Mouse (Mus musculus) layer of hippocampus, postnatal 36 days (tissue): ENCODE results near the gene Sh3pxd2b. TPM values are rescaled to one million over a fixed set of nuclear protein-coding genes. Genes with fewer than 3 reads are reported as not detected.

ENCODE experiments used
- DNase-seq, 2 experiments: peaks; one replicate each; pipeline ENCODE4 v3.0.0; 2022
- total RNA-seq, 2 experiments: library from RNA; stranded (reverse); gene quantifications; 2 replicates each; pipeline ENCODE4 v1.2.3; 2021

Sh3pxd2b gene
- 10 to 100 TPM; 10.5 to 12.6 TPM for total RNA-seq

DNA sequence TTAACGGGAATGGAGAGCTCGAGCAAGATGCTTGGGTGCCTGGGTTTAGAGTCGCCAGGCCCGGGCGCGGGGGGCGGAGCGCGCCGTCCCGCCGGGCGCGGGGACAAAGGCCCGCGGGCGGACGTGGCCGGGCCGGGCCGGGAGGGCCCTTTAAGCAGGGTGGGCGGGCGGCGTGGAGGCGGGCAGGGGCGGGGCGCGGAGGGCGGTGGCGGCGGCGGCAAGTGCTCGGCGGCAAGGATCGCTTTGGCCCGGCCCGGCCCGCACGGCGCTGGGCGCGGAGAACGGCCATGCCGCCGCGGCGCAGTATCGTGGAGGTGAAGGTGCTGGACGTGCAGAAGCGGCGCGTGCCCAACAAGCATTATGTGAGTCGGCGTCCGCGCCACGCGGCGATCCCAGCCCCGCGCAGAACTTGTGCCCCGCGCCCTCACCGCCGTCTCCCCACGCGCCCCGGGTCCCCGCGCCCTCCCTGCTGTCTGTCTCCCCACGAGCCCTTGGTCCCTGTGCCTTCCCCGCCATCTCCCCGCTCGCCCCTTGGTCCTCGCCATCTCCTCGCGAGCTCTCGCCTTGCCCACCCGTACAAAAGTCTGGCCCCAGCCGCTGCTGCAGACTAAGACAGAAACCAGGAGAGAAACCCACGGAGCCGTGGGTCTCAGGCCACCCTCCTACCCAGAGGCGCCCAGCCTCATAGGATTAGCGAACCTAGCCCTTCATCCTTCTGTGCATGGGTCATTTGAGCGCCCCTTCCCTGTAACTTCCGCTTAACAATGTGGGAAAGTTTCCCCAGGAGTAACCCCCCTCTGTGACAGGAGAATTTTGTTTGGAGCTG, at the start of gene Sh3pxd2b:
Gene Sh3pxd2b (plus strand): TSS at position 214 of the 826 bp plus-strand sequence.
- DNase-seq, result no peak

DNA sequence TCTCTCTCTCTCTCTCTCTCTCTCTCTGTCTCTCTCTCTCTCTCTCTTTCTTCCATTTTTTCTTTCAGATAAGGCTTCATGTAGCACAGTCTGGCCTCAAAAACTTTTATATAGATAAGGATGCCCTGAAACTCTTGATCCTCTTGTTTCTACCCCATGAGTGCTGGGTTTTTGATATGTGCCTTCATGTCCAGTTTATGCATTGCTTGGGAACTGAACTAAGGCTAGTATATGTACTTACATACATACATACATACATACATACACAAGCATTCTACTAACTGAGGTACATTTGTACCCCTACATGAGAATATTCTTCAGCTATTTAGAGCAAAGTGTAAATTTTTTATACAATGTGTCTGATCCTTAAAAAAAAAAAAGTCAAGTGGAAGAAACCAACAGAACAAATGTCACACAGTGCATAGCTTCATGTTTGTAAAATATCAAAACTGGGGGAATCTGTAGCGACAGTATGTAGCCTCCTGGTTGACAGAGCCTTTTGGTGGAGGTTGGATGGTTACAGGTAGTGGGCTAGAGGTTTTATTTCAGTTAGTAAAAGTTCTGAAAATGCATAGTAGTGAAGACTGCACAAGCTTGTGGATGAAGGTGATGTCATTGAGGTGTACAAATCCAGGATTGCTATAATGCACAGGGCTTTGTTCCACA, 49.6 kb upstream of the Sh3pxd2b start:
- DNase-seq, result no peak

DNA sequence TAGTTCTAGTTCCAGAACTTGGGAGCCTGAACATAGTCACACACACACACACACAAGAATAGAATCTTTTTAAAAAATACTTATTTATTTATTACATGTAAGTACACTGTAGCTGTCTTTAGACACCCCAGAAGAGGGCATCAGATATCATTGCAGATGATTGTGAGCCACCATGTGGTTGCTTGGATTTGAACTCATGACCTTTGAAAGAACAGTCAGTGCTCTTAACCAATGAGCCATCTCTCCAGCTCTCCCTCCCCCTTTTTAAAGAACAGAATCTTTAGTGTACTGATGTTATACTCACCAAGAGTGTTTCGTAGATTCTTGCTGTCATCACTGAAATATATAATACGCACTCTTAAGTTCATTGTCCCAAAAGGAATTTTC, 49.1 kb upstream of the Sh3pxd2b start:
- no peak for DNase-seq

DNA sequence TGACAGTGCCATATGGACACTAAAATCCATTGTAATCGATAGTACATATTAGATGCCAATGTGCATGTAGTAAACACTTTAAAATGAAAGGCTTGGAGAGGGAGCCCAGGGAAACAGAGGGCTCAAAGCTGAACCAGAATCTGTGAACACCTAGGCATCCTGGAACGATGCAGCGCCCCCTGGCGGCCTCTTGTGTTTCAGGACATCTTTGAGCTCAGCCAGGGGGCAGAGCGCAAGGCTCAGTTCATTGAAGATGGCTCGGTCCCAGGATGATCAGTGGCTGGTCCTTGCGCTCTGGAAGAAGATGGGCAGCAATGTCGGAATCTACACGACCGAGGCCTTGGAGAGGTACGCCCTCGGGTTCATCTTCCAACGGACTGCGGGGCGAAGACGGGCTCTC, 47.8 kb upstream of the Sh3pxd2b start, which contains the start of gene Hbq1a:
Gene Hbq1a (plus strand): TSS at position 205 of the 400 bp plus-strand sequence.
- DNase-seq, result peak; percentile 38 to 41

GRCm38 (mm10) chr11:32300279-32301267, 47.0 kb upstream of the Sh3pxd2b start:
- DNase-seq, result no peak

GRCm38 (mm10) chr11:32301506-32301905, 46.1 kb upstream of the Sh3pxd2b start:
- DNase-seq, result no peak

DNA sequence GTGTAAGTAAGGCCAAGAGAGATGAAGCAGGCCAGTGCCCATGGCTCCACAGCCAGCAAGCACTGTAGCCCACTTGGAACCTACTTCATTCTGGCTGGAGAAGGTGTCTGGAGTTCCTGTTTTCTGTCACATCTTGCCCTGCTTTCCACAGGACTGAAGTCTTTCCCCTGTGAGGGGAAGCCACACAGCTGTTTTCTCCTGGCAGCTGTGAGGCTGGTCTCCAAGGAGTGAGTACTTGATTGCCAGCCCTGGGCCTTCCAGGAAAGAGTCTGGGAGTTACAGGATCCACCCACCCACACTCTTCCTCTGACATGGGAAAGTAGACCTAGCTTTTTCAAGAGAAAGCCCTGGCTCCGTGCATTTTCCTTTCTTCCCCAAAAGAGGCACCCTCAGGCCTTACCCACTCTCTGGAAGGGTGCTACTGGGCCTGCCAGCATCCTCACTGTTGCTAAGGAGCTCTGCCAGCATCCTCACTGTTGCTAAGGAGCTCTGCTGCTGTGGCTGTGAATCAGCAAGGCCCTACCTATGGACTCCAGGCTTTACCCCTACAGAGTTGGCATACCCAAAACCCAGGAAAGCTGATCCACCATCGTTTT, 44.7 kb upstream of the Sh3pxd2b start:
- peak; percentile 25 to 34 for DNase-seq

- DNase-seq, result no peak
Measured at GRCm38 (mm10) chr11:32303455-32303854, 44.2 kb upstream of the Sh3pxd2b start.

- DNase-seq, result no peak
Measured at GRCm38 (mm10) chr11:32307006-32307405, 40.6 kb upstream of the Sh3pxd2b start.

DNA sequence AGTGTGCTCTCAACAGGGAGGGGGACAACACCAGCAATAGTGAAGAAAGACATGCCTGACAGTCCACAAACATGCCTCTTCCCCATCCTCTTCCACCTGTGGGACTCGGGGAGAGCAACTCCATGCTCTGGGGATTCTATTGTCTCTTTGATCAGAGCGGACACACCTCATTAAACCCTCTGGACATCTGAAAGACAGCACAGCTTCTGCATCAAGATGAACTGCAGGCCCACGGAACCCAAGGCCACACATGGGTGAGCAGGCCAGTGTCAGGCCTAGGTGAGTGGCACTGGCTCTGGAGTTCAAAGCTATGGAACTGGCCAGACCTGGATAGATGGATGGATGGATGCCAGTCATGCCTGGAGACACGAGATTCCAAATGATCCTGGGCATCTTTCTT, 38.2 kb upstream of the Sh3pxd2b start:
- no peak for DNase-seq

DNA sequence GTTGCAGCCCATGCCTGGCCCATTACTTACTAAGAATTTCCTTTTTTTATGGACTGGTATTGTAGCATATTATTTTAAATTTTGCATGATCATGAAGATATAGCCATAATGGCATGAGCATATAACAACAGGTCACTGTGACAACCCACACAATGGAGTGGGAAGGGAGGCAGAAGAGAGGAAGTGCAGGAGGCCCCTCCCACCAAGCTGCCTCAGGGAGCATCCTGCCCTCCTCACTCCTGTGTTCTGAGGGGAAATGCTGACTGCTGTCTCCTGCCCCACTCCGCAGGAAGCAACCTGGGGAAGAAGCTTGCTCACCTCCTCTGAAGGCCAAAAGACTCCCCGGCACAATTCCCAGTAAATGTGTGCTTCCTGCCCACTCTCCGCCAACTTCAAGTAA, 37.7 kb upstream of the Sh3pxd2b start:
- DNase-seq, result no peak

DNA sequence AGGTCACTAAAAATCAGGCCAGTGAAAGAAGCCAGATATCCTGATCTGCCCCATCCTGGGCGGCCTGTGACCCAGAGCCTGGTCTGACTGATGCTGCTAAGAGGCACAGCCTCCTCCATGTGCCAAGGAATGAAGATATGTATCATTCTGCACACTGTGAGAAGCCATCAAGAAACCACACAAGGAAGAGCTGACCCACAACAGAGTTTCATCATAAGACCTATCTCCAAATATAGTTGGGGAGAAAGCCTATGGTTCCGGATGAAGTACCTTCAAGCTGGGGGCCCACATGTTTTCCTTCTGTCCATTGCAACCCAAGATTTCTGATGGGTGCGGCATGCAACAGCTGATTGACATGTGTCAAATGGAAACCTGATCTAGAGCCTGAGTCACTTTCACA, 31.6 kb upstream of the Sh3pxd2b start:
- no peak for DNase-seq

GRCm38 (mm10) chr11:32320507-32321195, 27.0 kb upstream of the Sh3pxd2b start:
- DNase-seq, result no peak

- peak in 1 of 2 experiments; percentile 45 for DNase-seq
Measured at GRCm38 (mm10) chr11:32321196-32321565, 26.4 kb upstream of the Sh3pxd2b start.

GRCm38 (mm10) chr11:32324609-32325008, 23.0 kb upstream of the Sh3pxd2b start:
- DNase-seq, result peak; percentile 76 to 79

GRCm38 (mm10) chr11:32331075-32331474, 16.5 kb upstream of the Sh3pxd2b start:
- no peak for DNase-seq

DNA sequence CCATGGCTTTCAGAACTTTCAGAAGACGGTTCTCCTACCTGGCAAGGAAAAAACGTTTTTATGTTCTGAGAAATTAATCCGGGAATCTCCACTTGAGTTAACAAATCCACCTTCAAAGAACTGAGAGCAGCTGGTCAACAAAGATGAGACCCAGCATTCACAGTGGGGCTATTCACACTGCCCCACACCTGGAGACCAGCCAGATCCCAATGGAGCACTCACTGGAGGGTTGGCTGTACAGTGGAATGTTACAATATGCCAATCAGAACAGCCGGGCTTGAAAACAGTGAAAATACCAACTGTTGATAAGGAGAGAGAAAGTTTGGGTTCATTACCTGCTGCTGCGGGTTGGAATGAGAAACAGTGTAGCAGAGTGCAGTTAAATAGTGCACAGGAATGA, 15.8 kb upstream of the Sh3pxd2b start:
- DNase-seq, result no peak

DNA sequence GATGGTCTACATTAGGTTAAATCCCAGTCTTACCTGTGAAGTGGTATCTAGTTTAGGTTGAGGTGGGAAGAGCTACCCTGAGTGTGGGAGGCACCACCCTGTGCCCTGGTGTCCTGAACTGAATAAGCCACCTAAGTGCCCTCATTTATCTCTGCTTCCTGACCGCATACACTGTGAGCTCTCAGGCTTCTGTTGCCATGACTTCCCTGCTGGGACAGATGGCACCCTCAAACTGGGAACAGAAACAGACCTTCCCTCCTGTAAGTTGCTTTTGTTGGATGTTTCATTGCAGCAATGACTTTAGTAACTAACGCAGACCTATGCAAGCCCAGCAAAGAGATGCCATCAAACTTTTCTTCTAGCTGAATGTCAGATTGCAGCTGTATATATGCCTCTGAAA, 14.4 kb upstream of the Sh3pxd2b start:
- no peak for DNase-seq

DNA sequence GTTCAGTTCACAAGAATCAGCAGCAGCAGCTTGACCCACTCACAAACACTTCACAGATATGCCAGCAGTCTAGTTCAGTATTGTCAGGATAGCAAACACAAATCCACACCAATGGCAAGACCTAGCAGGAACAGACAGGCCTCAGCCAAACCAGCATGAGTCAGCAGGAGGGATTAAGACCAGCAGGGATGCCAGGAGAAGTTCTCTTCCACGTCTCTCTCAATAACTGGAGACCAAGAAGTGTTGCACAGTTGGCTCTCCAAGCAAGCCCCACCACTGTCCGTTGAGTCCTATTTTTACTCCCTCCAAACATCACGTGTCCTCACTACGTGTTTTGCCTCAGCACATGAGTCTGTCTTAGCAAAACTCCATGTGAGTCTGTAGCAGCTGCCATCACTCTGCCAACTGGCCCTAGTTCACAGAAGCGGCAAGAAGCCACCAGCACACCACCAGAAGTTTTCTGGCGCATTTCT, 11.1 kb upstream of the Sh3pxd2b start:
- DNase-seq, result no peak

- no peak for DNase-seq
Measured at GRCm38 (mm10) chr11:32339131-32339531, 8.5 kb upstream of the Sh3pxd2b start.
